Mouse (Mus musculus): Measurements from ENCODE around the gene Neu3.

Gene Neu3

GRCm38 (mm10) chr7:99828083-99828570, at the start of gene Neu3:
Gene Neu3 (minus strand): TSS chr7:99828417.
- DNase-seq (ENCODE audit: low spot score) = peak; percentile 95

- DNase-seq (ENCODE audit: low spot score) = peak; percentile 74
These were observed 48.1 kb upstream of the Neu3 start for GRCm38 (mm10) chr7:99876345-99876744.

GRCm38 (mm10) chr7:99875891-99876290, 47.7 kb upstream of the Neu3 start:
- DNase-seq (ENCODE audit: low spot score) = no peak

- DNase-seq (ENCODE audit: low spot score) = no peak
These were observed 45.7 kb upstream of the Neu3 start for GRCm38 (mm10) chr7:99873965-99874364.

GRCm38 (mm10) chr7:99869296-99869695, 41.1 kb upstream of the Neu3 start:
- DNase-seq (ENCODE audit: low spot score) = no peak

- no peak for DNase-seq (ENCODE audit: low spot score)
These were observed 37.0 kb upstream of the Neu3 start for GRCm38 (mm10) chr7:99865219-99865618.

GRCm38 (mm10) chr7:99864241-99865028, 36.2 kb upstream of the Neu3 start:
- no peak for DNase-seq (ENCODE audit: low spot score)

GRCm38 (mm10) chr7:99863362-99863761, 35.1 kb upstream of the Neu3 start, which contains the start of gene Spcs2:
Gene Spcs2 (minus strand): TSS chr7:99863462.
- DNase-seq (ENCODE audit: low spot score) = no peak

GRCm38 (mm10) chr7:99858813-99859585, 30.8 kb upstream of the Neu3 start, which contains the start of gene Xrra1:
Gene Xrra1 (plus strand): TSS chr7:99859116.
- DNase-seq (ENCODE audit: low spot score) = peak; percentile 99

GRCm38 (mm10) chr7:99858175-99858812, 30.1 kb upstream of the Neu3 start:
- DNase-seq (ENCODE audit: low spot score) = no peak

GRCm38 (mm10) chr7:99856266-99856861, 28.1 kb upstream of the Neu3 start:
- DNase-seq (ENCODE audit: low spot score) = no peak

- no peak for DNase-seq (ENCODE audit: low spot score)
These were observed 26.1 kb upstream of the Neu3 start for GRCm38 (mm10) chr7:99854311-99854710.

- DNase-seq (ENCODE audit: low spot score) = no peak
These were observed 25.1 kb upstream of the Neu3 start for GRCm38 (mm10) chr7:99853350-99853749.

- DNase-seq (ENCODE audit: low spot score) = no peak
These were observed 23.4 kb upstream of the Neu3 start for GRCm38 (mm10) chr7:99851618-99852017.

GRCm38 (mm10) chr7:99851121-99851520, 22.9 kb upstream of the Neu3 start:
- no peak for DNase-seq (ENCODE audit: low spot score)

- DNase-seq (ENCODE audit: low spot score) = no peak
These were observed 22.3 kb upstream of the Neu3 start for GRCm38 (mm10) chr7:99850534-99850933.

- no peak for DNase-seq (ENCODE audit: low spot score)
These were observed 17.5 kb upstream of the Neu3 start for GRCm38 (mm10) chr7:99845533-99846236.

- no peak for DNase-seq (ENCODE audit: low spot score)
These were observed 10.0 kb upstream of the Neu3 start for GRCm38 (mm10) chr7:99838241-99838640.

- DNase-seq (ENCODE audit: low spot score) = peak; percentile 50
These were observed 9.3 kb upstream of the Neu3 start for GRCm38 (mm10) chr7:99837358-99838071.

GRCm38 (mm10) chr7:99836781-99837180, 8.6 kb upstream of the Neu3 start:
- peak; percentile 8 for DNase-seq (ENCODE audit: low spot score)

Measured in lung, postnatal 25 days (tissue).